Mouse (Mus musculus): ENCODE measurements around the gene Pkn3. TPM values are rescaled to one million over a fixed set of nuclear protein-coding genes. Genes with fewer than 3 reads are reported as not detected.
A peak's percentile ranks its signal among the peaks of the same experiment; 100 is the strongest.
"Not testable (repeated sequence)": the region's sequence is repeated elsewhere in the genome, so short reads cannot be mapped to it uniquely, and the experiment has no call there.

The Pkn3 gene
- polyA plus RNA-seq, 1 experiment: 29.0 TPM

DNA sequence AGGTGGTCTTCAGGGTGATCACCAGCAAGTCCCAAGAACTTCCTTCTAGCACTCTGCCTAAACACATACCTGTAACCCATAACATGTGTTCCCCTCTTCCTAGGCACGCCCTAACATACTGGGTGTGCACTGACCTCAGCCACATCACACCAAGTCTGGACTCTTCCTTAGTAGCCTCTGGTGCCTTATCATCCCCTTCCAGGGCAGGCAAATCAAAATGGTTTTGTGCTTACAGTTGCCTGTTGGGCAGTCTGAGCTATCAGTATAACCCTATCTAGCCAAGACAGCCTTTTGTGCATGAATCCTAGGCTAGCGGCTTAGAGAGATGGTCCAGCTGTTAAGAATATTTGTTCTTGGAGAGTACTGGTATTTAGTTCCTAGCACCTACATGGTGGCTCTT is 34.0 kb downstream of the Pkn3 start:
- no peak for DNase-seq
- TF ChIP-seq CTCF (IDR thresholded peaks at IDR 0.05; ENCODE audit: insufficient read depth, low read length) (no peak), POLR2A (IDR thresholded peaks at IDR 0.05; ENCODE audit: borderline replicate concordance, extremely low read depth, low read depth, low read length) (no peak)
- 96% methylated on average over 2 of the region's 2 CpGs for WGBS
- H3K4me1 ChIP-seq (ENCODE audit: control insufficient read depth, insufficient read depth, low read length): no peaks in the 10 kb centered on the region
- no peak overlapping the region for H3K4me3 ChIP-seq (replicated peaks; ENCODE audit: extremely low read depth, low read depth, low read length)

DNA sequence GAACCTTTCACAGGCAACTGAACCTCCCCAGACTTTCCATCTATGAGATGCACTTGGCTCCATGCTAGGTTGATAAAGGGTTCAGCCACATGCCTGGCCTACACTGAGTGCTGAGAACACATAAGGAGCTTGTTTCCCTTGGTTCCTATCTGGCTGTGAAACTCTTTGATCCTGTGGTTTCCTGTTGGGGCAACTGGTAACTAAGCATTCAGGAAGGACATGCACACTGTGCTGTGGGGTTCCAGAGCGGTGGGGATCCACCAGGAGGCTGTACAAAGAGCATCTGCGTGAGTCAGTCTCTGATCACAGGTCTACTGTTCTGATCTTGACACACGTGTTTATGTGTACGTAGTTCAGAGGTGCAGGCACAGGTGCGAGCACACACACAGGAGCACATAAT is 35.1 kb downstream of the Pkn3 start:
- Histone ChIP-seq H3K4me1 (ENCODE audit: control insufficient read depth, insufficient read depth, low read length) (no peaks in the 10 kb centered on the region), H3K4me3 (replicated peaks; ENCODE audit: extremely low read depth, low read depth, low read length) (no peak overlapping the region)
- 78% methylated on average over 5 of the region's 5 CpGs for WGBS
- no peak for DNase-seq
- TF ChIP-seq POLR2A (IDR thresholded peaks at IDR 0.05; ENCODE audit: borderline replicate concordance, extremely low read depth, low read depth, low read length): no peak
- TF ChIP-seq CTCF (IDR thresholded peaks at IDR 0.05; ENCODE audit: insufficient read depth, low read length): no peak

- no peak for DNase-seq
- Histone ChIP-seq H3K4me1 (ENCODE audit: control insufficient read depth, insufficient read depth, low read length) (peaks cover 2% of the 10 kb centered on the region; the same call in 1 of the 2 replicates), H3K4me3 (replicated peaks; ENCODE audit: extremely low read depth, low read depth, low read length) (no peak overlapping the region)
- WGBS: 51% methylated on average over 6 of the region's 6 CpGs
- TF ChIP-seq POLR2A (IDR thresholded peaks at IDR 0.05; ENCODE audit: borderline replicate concordance, extremely low read depth, low read depth, low read length) (no peak), CTCF (IDR thresholded peaks at IDR 0.05; ENCODE audit: insufficient read depth, low read length) (no peak)
Observed at GRCm38 (mm10) chr2:30119641-30120051, 42.2 kb downstream of the Pkn3 start.

- TF ChIP-seq POLR2A (IDR thresholded peaks at IDR 0.05; ENCODE audit: borderline replicate concordance, extremely low read depth, low read depth, low read length): no peak
- Histone ChIP-seq H3K4me1 (ENCODE audit: control insufficient read depth, insufficient read depth, low read length) (peaks cover 2% of the 10 kb centered on the region; the same call in 1 of the 2 replicates), H3K4me3 (replicated peaks; ENCODE audit: extremely low read depth, low read depth, low read length) (no peak overlapping the region)
- 82% methylated on average over 4 of the region's 4 CpGs for WGBS
- DNase-seq: no peak
Observed at GRCm38 (mm10) chr2:30120269-30120668, 42.8 kb downstream of the Pkn3 start.

DNA sequence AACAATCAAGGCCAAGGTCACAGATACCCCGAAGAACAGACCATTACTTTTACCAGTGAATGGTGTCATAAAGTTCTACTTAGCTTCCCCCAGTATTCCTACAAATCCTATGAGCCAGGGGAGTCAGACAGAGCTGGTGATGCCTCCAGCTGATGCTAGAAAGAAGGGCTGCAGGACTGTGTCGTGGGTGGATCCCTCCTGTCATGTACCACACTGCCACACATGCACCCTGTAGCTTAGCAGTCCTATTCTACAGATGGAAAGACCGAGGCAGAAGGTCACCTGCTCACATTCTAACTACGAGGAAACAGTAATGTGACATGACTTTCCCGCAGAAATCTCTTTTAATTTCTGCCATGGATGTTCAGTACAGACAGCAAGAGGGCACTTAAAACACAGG is 45.3 kb downstream of the Pkn3 start:
- peaks cover 2% of the 10 kb centered on the region; the same call in 1 of the 2 replicates for H3K4me1 ChIP-seq (ENCODE audit: control insufficient read depth, insufficient read depth, low read length)
- no peak overlapping the region for H3K4me3 ChIP-seq (replicated peaks; ENCODE audit: extremely low read depth, low read depth, low read length)
- TF ChIP-seq CTCF (IDR thresholded peaks at IDR 0.05; ENCODE audit: insufficient read depth, low read length) (no peak), POLR2A (IDR thresholded peaks at IDR 0.05; ENCODE audit: borderline replicate concordance, extremely low read depth, low read depth, low read length) (no peak)
- 83% methylated on average over 5 of the region's 5 CpGs for WGBS
- DNase-seq: no peak

- H3K4me1 ChIP-seq (ENCODE audit: control insufficient read depth, insufficient read depth, low read length): peaks cover 2% of the 10 kb centered on the region; the same call in 1 of the 2 replicates
- 1% methylated on average over 44 of the region's 44 CpGs for WGBS
- peak overlapping the region; percentile 92 for H3K4me3 ChIP-seq (replicated peaks; ENCODE audit: extremely low read depth, low read depth, low read length)
- TF ChIP-seq CTCF (IDR thresholded peaks at IDR 0.05; ENCODE audit: insufficient read depth, low read length) (no peak), POLR2A (IDR thresholded peaks at IDR 0.05; ENCODE audit: borderline replicate concordance, extremely low read depth, low read depth, low read length) (no peak)
- peak; percentile 28 for DNase-seq
Observed at GRCm38 (mm10) chr2:30123729-30124471, 46.4 kb downstream of the Pkn3 start.

- peak within 1 kb of the TSS; percentile 92 for H3K4me3 ChIP-seq (replicated peaks; ENCODE audit: extremely low read depth, low read depth, low read length)
- H3K4me1 ChIP-seq (ENCODE audit: control insufficient read depth, insufficient read depth, low read length): peaks cover 2% of the 10 kb centered on the region; the same call in 1 of the 2 replicates
- 8% methylated on average over 31 of the region's 31 CpGs for WGBS
- peak; percentile 97 for DNase-seq
- no peak for TF ChIP-seq CTCF (IDR thresholded peaks at IDR 0.05; ENCODE audit: insufficient read depth, low read length)
- TF ChIP-seq POLR2A (IDR thresholded peaks at IDR 0.05; ENCODE audit: borderline replicate concordance, extremely low read depth, low read depth, low read length): peak; percentile 97
Observed at GRCm38 (mm10) chr2:30124472-30125274, 47.2 kb downstream of the Pkn3 start, which contains the start of gene Zer1. Gene Zer1 (minus strand): TSS chr2:30124585.

GRCm38 (mm10) chr2:30128789-30129188 is 51.3 kb downstream of the Pkn3 start:
- 31% methylated on average over 2 of the region's 2 CpGs for WGBS
- TF ChIP-seq POLR2A (IDR thresholded peaks at IDR 0.05; ENCODE audit: borderline replicate concordance, extremely low read depth, low read depth, low read length): no peak
- TF ChIP-seq CTCF (IDR thresholded peaks at IDR 0.05; ENCODE audit: insufficient read depth, low read length): no peak
- 0 out of 2 replicates have a peak, but pooled peaks cover 3% of the 10 kb centered on the region for H3K4me1 ChIP-seq (ENCODE audit: control insufficient read depth, insufficient read depth, low read length)
- H3K4me3 ChIP-seq (replicated peaks; ENCODE audit: extremely low read depth, low read depth, low read length): no peak overlapping the region
- DNase-seq: no peak

- DNase-seq: no peak
- Histone ChIP-seq H3K4me3 (replicated peaks; ENCODE audit: extremely low read depth, low read depth, low read length) (no peak overlapping the region), H3K4me1 (ENCODE audit: control insufficient read depth, insufficient read depth, low read length) (0 out of 2 replicates have a peak, but pooled peaks cover 3% of the 10 kb centered on the region)
- TF ChIP-seq CTCF (IDR thresholded peaks at IDR 0.05; ENCODE audit: insufficient read depth, low read length) (no peak), POLR2A (IDR thresholded peaks at IDR 0.05; ENCODE audit: borderline replicate concordance, extremely low read depth, low read depth, low read length) (no peak)
- 78% methylated on average over 4 of the region's 4 CpGs for WGBS
Observed at GRCm38 (mm10) chr2:30130156-30130555, 52.7 kb downstream of the Pkn3 start.

DNA sequence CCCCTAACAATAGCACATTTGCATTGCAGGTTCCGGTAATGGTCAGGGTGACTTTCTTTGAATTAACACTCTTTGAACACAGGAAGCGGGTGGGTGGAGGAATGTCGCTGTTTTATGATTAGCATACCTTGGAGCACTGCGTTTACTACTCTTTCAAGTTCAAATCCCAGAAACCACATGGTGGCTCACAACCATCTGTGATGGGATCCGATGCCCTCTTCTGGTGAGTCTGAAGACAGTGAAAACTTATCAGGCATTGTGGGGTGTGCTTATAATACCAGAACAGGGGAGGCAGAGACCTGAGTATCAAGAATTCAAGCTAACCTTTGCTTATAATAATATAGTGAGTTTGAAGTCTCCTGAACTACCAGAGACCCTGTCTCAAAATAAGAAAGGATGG is 53.8 kb downstream of the Pkn3 start:
- not testable (repeated sequence) for H3K4me1 ChIP-seq (ENCODE audit: control insufficient read depth, insufficient read depth, low read length); H3K4me3 ChIP-seq (replicated peaks; ENCODE audit: extremely low read depth, low read depth, low read length); DNase-seq
- 39% methylated on average over 5 of the region's 5 CpGs for WGBS
